Mouse (Mus musculus): Measurements from ENCODE around the gene Sipa1l1. TPM values are rescaled to one million over a fixed set of nuclear protein-coding genes. Genes with fewer than 3 reads are reported as not detected.

Gene Sipa1l1
- polyA plus RNA-seq, 1 experiment from 2014 or later = 4.3 TPM

DNA sequence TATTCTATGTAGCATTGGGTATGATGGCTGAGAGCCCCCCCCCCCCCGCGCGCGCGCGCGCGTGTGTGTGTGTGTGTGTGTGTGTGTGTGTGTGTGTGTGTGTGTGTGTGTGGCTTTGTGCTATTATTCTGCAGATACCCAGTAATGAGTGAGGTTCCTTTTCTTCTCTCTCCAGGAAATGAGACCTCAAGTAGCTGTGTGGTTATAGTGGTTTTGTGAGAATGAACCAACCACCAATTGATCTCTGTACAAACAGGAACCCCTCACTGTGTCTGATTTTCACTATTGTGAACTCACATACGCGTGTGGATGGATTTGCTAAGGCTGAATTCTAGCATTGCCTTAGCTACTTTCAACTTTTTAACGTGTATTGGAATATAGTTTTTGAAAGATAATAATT, 181.0 kb downstream of the Sipa1l1 start:
- 50% methylated on average over 4 of the region's 11 CpGs for WGBS (ENCODE audit: insufficient replicate concordance)
- ATAC-seq (ENCODE audit: low read depth) (no peak), DNase-seq (no peak)
- H3K4me1 ChIP-seq (replicated peaks) = peaks cover 31% of the 10 kb centered on the region
- no peaks in the 10 kb centered on the region for H3K27me3 ChIP-seq
- H3K9me3 ChIP-seq (replicated peaks) = no peaks in the 10 kb centered on the region
- no peak overlapping the region for H3K9ac ChIP-seq
- no peak overlapping the region for H3K27ac ChIP-seq
- no peaks in the 10 kb centered on the region for H3K36me3 ChIP-seq
- no peak overlapping the region for H3K4me3 ChIP-seq (replicated peaks)
- no peak overlapping the region for H3K4me2 ChIP-seq

GRCm38 (mm10) chr12:82350891-82351290, 181.8 kb downstream of the Sipa1l1 start:
- H3K36me3 ChIP-seq = no peaks in the 10 kb centered on the region
- H3K4me1 ChIP-seq (replicated peaks) = peaks cover 38% of the 10 kb centered on the region
- DNase-seq (no peak), ATAC-seq (ENCODE audit: low read depth) (no peak)
- no peaks in the 10 kb centered on the region for H3K27me3 ChIP-seq
- H3K4me3 ChIP-seq (replicated peaks) = no peak overlapping the region
- 67% methylated on average over 6 of the region's 6 CpGs for WGBS (ENCODE audit: insufficient replicate concordance)
- no peaks in the 10 kb centered on the region for H3K9me3 ChIP-seq (replicated peaks)
- no peak overlapping the region for H3K4me2 ChIP-seq
- no peak overlapping the region for H3K27ac ChIP-seq
- no peak overlapping the region for H3K9ac ChIP-seq

DNA sequence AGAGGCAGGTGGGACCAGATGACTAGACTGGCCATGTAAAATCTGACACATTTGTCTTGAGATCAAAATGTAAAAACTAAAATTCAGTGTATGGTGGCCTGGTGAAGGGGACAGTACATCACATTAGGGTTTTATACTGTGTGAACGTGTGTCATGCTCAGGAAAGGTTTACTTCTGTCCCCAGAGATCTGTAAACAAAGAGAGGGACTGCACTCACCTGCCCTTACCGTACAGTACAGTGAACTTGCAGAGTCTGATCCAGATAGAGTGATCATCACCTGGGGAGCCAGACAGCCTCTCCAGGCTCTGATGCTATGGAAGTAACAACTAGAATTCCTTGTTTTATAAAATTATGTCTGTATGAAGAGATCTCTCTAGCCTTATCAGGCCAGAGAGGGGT, 184.5 kb downstream of the Sipa1l1 start:
- DNase-seq = no peak
- no peak overlapping the region for H3K9ac ChIP-seq

GRCm38 (mm10) chr12:82355419-82356149, 186.5 kb downstream of the Sipa1l1 start:
- Histone ChIP-seq H3K4me3 (replicated peaks) (no peak overlapping the region), H3K4me1 (replicated peaks) (peaks cover 37% of the 10 kb centered on the region), H3K4me2 (no peak overlapping the region), H3K27ac (no peak overlapping the region), H3K36me3 (0 out of 2 replicates have a peak, but pooled peaks cover 6% of the 10 kb centered on the region), H3K27me3 (no peaks in the 10 kb centered on the region), H3K9me3 (replicated peaks) (no peaks in the 10 kb centered on the region), H3K9ac (no peak overlapping the region)
- ATAC-seq (ENCODE audit: low read depth) (no peak), DNase-seq (no peak)
- WGBS (ENCODE audit: insufficient replicate concordance) = 66% methylated on average over 10 of the region's 10 CpGs

More for the DNA sequence above, 184.5 kb downstream of the Sipa1l1 start:
- Histone ChIP-seq H3K36me3 (0 out of 2 replicates have a peak, but pooled peaks cover 3% of the 10 kb centered on the region), H3K9me3 (replicated peaks) (no peaks in the 10 kb centered on the region), H3K4me2 (no peak overlapping the region), H3K4me1 (replicated peaks) (peaks cover 41% of the 10 kb centered on the region), H3K4me3 (replicated peaks) (no peak overlapping the region), H3K27me3 (no peaks in the 10 kb centered on the region), H3K27ac (no peak overlapping the region)
- 40% methylated on average over 2 of the region's 2 CpGs for WGBS (ENCODE audit: insufficient replicate concordance)
- no peak for ATAC-seq (ENCODE audit: low read depth)

DNA sequence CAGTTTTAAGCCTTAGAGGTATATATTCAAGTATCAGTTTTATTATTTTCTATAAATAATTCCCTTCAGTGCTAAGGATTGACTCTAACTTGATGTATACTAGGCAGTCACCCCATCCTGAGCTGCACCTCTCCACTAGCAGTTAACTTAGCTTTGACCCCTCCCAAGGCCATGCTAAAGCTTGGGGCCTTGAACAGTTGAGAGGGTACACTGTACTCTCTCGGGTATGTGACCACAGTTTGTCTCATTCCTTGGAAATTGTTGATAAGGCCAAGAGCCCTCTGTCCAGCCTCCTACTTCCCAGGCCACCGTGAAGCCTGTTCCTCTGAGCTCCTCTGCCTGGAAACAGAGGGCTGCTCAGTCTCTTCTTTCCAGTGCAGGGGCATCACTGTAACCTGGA, 187.4 kb downstream of the Sipa1l1 start:
- H3K9me3 ChIP-seq (replicated peaks) = no peaks in the 10 kb centered on the region
- ATAC-seq (ENCODE audit: low read depth) (no peak), DNase-seq (no peak)
- no peak overlapping the region for H3K27ac ChIP-seq
- 45% methylated on average over 2 of the region's 2 CpGs for WGBS (ENCODE audit: insufficient replicate concordance)
- H3K36me3 ChIP-seq = 0 out of 2 replicates have a peak, but pooled peaks cover 6% of the 10 kb centered on the region
- H3K27me3 ChIP-seq = no peaks in the 10 kb centered on the region
- H3K4me1 ChIP-seq (replicated peaks) = peaks cover 28% of the 10 kb centered on the region
- H3K4me2 ChIP-seq = no peak overlapping the region
- H3K9ac ChIP-seq = no peak overlapping the region
- H3K4me3 ChIP-seq (replicated peaks) = no peak overlapping the region

GRCm38 (mm10) chr12:82357431-82357830, 188.3 kb downstream of the Sipa1l1 start:
- DNase-seq (no peak), ATAC-seq (ENCODE audit: low read depth) (no peak)
- Histone ChIP-seq H3K4me2 (no peak overlapping the region), H3K9me3 (replicated peaks) (no peaks in the 10 kb centered on the region), H3K9ac (no peak overlapping the region), H3K27me3 (no peaks in the 10 kb centered on the region), H3K4me3 (replicated peaks) (no peak overlapping the region), H3K4me1 (replicated peaks) (peaks cover 27% of the 10 kb centered on the region), H3K36me3 (0 out of 2 replicates have a peak, but pooled peaks cover 6% of the 10 kb centered on the region), H3K27ac (no peak overlapping the region)
- WGBS (ENCODE audit: insufficient replicate concordance) = 71% methylated on average over 5 of the region's 5 CpGs

DNA sequence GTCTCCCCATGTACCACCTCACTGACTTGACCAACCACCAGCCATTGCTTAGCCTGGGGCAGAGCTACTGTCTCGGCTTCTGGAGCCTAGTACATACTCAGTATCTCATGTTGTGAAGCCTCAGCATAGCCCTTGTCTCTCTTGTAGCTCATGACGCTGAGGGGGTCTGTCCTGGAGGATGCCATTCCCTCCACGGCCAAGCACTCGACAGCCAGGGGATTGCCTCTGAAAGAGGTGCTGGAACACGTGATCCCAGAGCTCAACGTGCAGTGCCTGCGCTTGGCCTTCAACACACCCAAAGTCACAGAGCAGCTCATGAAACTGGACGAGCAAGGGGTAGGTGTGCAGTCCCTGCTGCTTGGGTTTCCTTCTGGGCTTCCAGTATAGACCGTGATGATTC, 193.7 kb downstream of the Sipa1l1 start:
- H3K9ac ChIP-seq = no peak overlapping the region
- H3K36me3 ChIP-seq = 0 out of 2 replicates have a peak, but pooled peaks cover 6% of the 10 kb centered on the region
- no peak overlapping the region for H3K4me2 ChIP-seq
- no peak overlapping the region for H3K4me3 ChIP-seq (replicated peaks)
- H3K27ac ChIP-seq = no peak overlapping the region
- ATAC-seq (ENCODE audit: low read depth) (no peak), DNase-seq (no peak)
- no peaks in the 10 kb centered on the region for H3K4me1 ChIP-seq (replicated peaks)
- 81% methylated on average over 9 of the region's 9 CpGs for WGBS (ENCODE audit: insufficient replicate concordance)
- H3K27me3 ChIP-seq = no peaks in the 10 kb centered on the region
- no peaks in the 10 kb centered on the region for H3K9me3 ChIP-seq (replicated peaks)

- WGBS (ENCODE audit: insufficient replicate concordance) = 85% methylated on average over 7 of the region's 7 CpGs
- no peaks in the 10 kb centered on the region for H3K9me3 ChIP-seq (replicated peaks)
- H3K27me3 ChIP-seq = no peaks in the 10 kb centered on the region
- H3K9ac ChIP-seq = no peak overlapping the region
- H3K4me2 ChIP-seq = no peak overlapping the region
- no peak overlapping the region for H3K4me3 ChIP-seq (replicated peaks)
- DNase-seq (no peak), ATAC-seq (ENCODE audit: low read depth) (no peak)
- no peaks in the 10 kb centered on the region for H3K36me3 ChIP-seq
- H3K27ac ChIP-seq = no peak overlapping the region
- no peaks in the 10 kb centered on the region for H3K4me1 ChIP-seq (replicated peaks)
These were observed 195.1 kb downstream of the Sipa1l1 start for GRCm38 (mm10) chr12:82364186-82364585.

DNA sequence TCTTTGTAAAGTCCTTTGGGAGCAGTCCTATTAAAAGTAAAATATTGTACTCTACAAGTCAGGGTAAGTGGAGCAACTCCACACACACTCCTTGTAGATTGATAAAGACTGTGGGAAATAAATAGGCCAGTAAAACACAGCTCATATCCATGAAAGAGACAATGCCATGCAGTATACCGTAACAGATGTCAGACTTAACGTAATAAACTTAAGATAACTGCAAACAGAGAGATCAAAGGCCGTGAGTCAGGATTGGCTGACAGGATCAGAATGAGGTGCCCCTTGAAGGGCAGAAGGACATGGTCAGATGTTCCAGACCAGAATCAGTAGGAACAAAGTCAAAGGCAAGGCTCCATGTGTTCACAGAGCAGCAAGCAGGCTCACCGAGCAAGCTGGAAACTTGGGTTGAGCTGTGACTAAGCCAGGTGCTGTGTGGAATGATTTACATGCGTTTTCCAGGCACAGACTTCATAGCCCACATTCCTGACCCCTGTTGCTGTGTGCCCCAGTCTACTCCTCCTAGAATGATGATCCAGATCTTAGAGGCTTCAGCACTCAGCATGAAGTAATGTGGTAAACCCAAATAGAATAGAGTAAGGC, 196.3 kb downstream of the Sipa1l1 start:
- Histone ChIP-seq H3K4me3 (replicated peaks) (no peak overlapping the region), H3K9ac (no peak overlapping the region), H3K36me3 (no peaks in the 10 kb centered on the region), H3K9me3 (replicated peaks) (no peaks in the 10 kb centered on the region), H3K4me1 (replicated peaks) (peaks cover 5% of the 10 kb centered on the region; the same call in 1 of the 2 replicates), H3K4me2 (no peak overlapping the region), H3K27ac (no peak overlapping the region), H3K27me3 (no peaks in the 10 kb centered on the region)
- ATAC-seq (ENCODE audit: low read depth) (no peak), DNase-seq (no peak)
- WGBS (ENCODE audit: insufficient replicate concordance) = 76% methylated on average over 5 of the region's 5 CpGs

DNA sequence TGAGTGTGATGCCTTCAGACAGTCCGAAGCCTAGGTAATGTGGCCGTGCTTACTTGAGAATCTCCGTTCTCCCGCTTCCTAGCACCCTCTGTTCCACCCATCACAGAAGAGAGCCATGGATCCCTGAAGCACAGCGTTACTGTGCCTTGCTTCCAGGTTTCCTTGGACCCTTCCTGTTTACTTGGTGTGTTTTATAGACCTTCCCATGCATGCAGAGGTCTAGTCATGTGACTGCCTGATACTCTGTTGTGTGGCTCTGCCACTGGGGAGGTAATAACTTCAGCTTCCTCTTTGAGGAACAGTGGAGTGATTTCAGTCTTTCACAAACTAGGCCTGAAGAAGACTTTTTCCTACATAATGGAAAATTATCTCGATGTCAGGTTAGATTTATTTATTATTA, 197.6 kb downstream of the Sipa1l1 start:
- Histone ChIP-seq H3K9ac (no peak overlapping the region), H3K4me3 (replicated peaks) (no peak overlapping the region), H3K36me3 (no peaks in the 10 kb centered on the region), H3K27ac (no peak overlapping the region), H3K4me1 (replicated peaks) (peaks cover 5% of the 10 kb centered on the region; the same call in 1 of the 2 replicates), H3K4me2 (no peak overlapping the region), H3K27me3 (no peaks in the 10 kb centered on the region), H3K9me3 (replicated peaks) (no peaks in the 10 kb centered on the region)
- no peak for DNase-seq
- 78% methylated on average over 6 of the region's 6 CpGs for WGBS (ENCODE audit: insufficient replicate concordance)
- no peak for ATAC-seq (ENCODE audit: low read depth)

- ATAC-seq (ENCODE audit: low read depth) = no peak
- WGBS (ENCODE audit: insufficient replicate concordance) = 69% methylated on average over 2 of the region's 2 CpGs
- H3K4me1 ChIP-seq (replicated peaks) = peaks cover 5% of the 10 kb centered on the region; the same call in 1 of the 2 replicates
These were observed 198.2 kb downstream of the Sipa1l1 start for GRCm38 (mm10) chr12:82367345-82367744.

More at GRCm38 (mm10) chr12:82367345-82367744, 198.2 kb downstream of the Sipa1l1 start:
- Histone ChIP-seq H3K9me3 (replicated peaks) (no peaks in the 10 kb centered on the region), H3K9ac (no peak overlapping the region), H3K4me3 (replicated peaks) (no peak overlapping the region), H3K27me3 (no peaks in the 10 kb centered on the region), H3K27ac (no peak overlapping the region), H3K36me3 (no peaks in the 10 kb centered on the region), H3K4me2 (no peak overlapping the region)
- no peak for DNase-seq

Data from liver, embryonic 13.5 days (tissue).